Mouse (Mus musculus): ENCODE measurements at regions not wholly inside any gene's neighbourhood (a gene's known extent, or its start where the extent isn't known, plus 50 kb on each side); places are given as distances from the start of the nearest gene placed in this dataset.

- TF ChIP-seq GATA4 (IDR thresholded peaks at IDR 0.05; ENCODE audit: insufficient replicate concordance, low read length), result no peak
Measured at GRCm38 (mm10) chr9:62220451-62220850, 61.6 kb downstream of the Spesp1 start.

- TF ChIP-seq GATA4 (IDR thresholded peaks at IDR 0.05; ENCODE audit: insufficient replicate concordance, low read length), result no peak
Measured at GRCm38 (mm10) chr9:62215151-62215859, 66.7 kb downstream of the Spesp1 start.

- TF ChIP-seq GATA4 (IDR thresholded peaks at IDR 0.05; ENCODE audit: insufficient replicate concordance, low read length), result no peak
Measured at GRCm38 (mm10) chr9:62214546-62214945, 67.5 kb downstream of the Spesp1 start.

- no peak for TF ChIP-seq GATA4 (IDR thresholded peaks at IDR 0.05; ENCODE audit: insufficient replicate concordance, low read length)
Measured at GRCm38 (mm10) chr9:62212615-62213014, 69.4 kb downstream of the Spesp1 start.

GRCm38 (mm10) chr9:62210815-62211214, 71.2 kb downstream of the Spesp1 start:
- no peak for TF ChIP-seq GATA4 (IDR thresholded peaks at IDR 0.05; ENCODE audit: insufficient replicate concordance, low read length)

GRCm38 (mm10) chr9:62208436-62208835, 73.6 kb downstream of the Spesp1 start:
- no peak for TF ChIP-seq GATA4 (IDR thresholded peaks at IDR 0.05; ENCODE audit: insufficient replicate concordance, low read length)

- TF ChIP-seq GATA4 (IDR thresholded peaks at IDR 0.05; ENCODE audit: insufficient replicate concordance, low read length), result peak; percentile 81; the same call in 1 of the 2 replicates
Measured at GRCm38 (mm10) chr9:62205264-62205663, 76.7 kb downstream of the Spesp1 start.

GRCm38 (mm10) chr9:62203556-62203955, 78.5 kb downstream of the Spesp1 start:
- TF ChIP-seq GATA4 (IDR thresholded peaks at IDR 0.05; ENCODE audit: insufficient replicate concordance, low read length), result no peak

- no peak for TF ChIP-seq GATA4 (IDR thresholded peaks at IDR 0.05; ENCODE audit: insufficient replicate concordance, low read length)
Measured at GRCm38 (mm10) chr9:62202331-62202730, 79.7 kb downstream of the Spesp1 start.

- TF ChIP-seq GATA4 (IDR thresholded peaks at IDR 0.05; ENCODE audit: insufficient replicate concordance, low read length), result no peak
Measured at GRCm38 (mm10) chr9:62197486-62197885, 75.0 kb upstream of the Glce start.

GRCm38 (mm10) chr9:62192424-62192892, 70.0 kb upstream of the Glce start:
- no peak for TF ChIP-seq GATA4 (IDR thresholded peaks at IDR 0.05; ENCODE audit: insufficient replicate concordance, low read length)

GRCm38 (mm10) chr9:62190474-62190873, 68.0 kb upstream of the Glce start:
- no peak for TF ChIP-seq GATA4 (IDR thresholded peaks at IDR 0.05; ENCODE audit: insufficient replicate concordance, low read length)

GRCm38 (mm10) chr9:62188835-62189234, 66.4 kb upstream of the Glce start:
- no peak for TF ChIP-seq GATA4 (IDR thresholded peaks at IDR 0.05; ENCODE audit: insufficient replicate concordance, low read length)

GRCm38 (mm10) chr9:62188379-62188778, 65.9 kb upstream of the Glce start:
- TF ChIP-seq GATA4 (IDR thresholded peaks at IDR 0.05; ENCODE audit: insufficient replicate concordance, low read length), result no peak

GRCm38 (mm10) chr9:62186886-62187285, 64.4 kb upstream of the Glce start:
- peak; percentile 8; the same call in 1 of the 2 replicates for TF ChIP-seq GATA4 (IDR thresholded peaks at IDR 0.05; ENCODE audit: insufficient replicate concordance, low read length)

- no peak for TF ChIP-seq GATA4 (IDR thresholded peaks at IDR 0.05; ENCODE audit: insufficient replicate concordance, low read length)
Measured at GRCm38 (mm10) chr9:62185516-62186280, 63.2 kb upstream of the Glce start.
